Mouse (Mus musculus) small intestine, adult 2 months (tissue): Measurements from ENCODE around the gene BC024978.

Experiments
- CTCF ChIP-seq: fragments of 200-500 bp; IDR thresholded peaks from 2 replicates; pipeline ENCODE4 v1.5.1; 2012; ENCODE audit warnings: low read depth, mild to moderate bottlenecking, control low read depth, inconsistent platforms, low read length, moderate library complexity, mixed read lengths; ENCODE audit not compliant: insufficient replicate concordance, insufficient read length; ENCODE audit errors: extremely low read depth
- POLR2A ChIP-seq: fragments of 200-500 bp; IDR thresholded peaks from 2 replicates; pipeline ENCODE4 v1.6.1; 2012; ENCODE audit warnings: low read depth, mild to moderate bottlenecking, control low read depth, inconsistent platforms, low read length, moderate library complexity

- TF ChIP-seq POLR2A, result no peak; the same call in 1 of the 2 replicates
- no peak for TF ChIP-seq CTCF
Measured at GRCm38 (mm10) chr7:27166614-27167474, 28.7 kb upstream of the BC024978 start, which contains the start of gene Egln2.
